Mouse (Mus musculus): ENCODE results near the gene Zfp526. TPM values are rescaled to one million over a fixed set of nuclear protein-coding genes. Genes with fewer than 3 reads are reported as not detected.

Zfp526 gene
- total RNA-seq, 2 experiments from 2014 or later, result 9.9 to 10.2 TPM

- no peak for DNase-seq
Observed at GRCm38 (mm10) chr7:25210482-25210881, 10.7 kb upstream of the Zfp526 start.

GRCm38 (mm10) chr7:25213099-25213498, 8.1 kb upstream of the Zfp526 start:
- DNase-seq, result no peak

GRCm38 (mm10) chr7:25214172-25214571, 7.1 kb upstream of the Zfp526 start:
- no peak for DNase-seq

- no peak for DNase-seq
Observed at GRCm38 (mm10) chr7:25217653-25218395, 3.4 kb upstream of the Zfp526 start.

- DNase-seq, result peak; percentile 61
Observed at GRCm38 (mm10) chr7:25218705-25219415, 2.4 kb upstream of the Zfp526 start.

DNA sequence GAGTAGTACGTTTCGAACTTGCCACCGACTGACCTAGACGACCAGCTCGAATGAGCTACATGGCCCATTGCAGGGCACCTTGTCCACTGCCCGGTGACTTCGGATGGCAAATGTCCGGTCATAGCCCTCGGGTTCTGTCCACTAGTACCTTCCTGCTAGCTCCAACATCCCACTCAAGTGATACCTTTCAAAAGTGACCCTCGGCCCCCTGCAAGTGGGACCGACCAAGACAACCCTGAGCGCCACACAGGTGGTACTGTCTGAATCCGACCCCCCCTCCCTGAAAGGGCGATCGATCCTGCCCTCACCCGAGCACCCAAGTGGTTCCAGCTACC, 1.8 kb upstream of the Zfp526 start:
- DNase-seq, result no peak

DNA sequence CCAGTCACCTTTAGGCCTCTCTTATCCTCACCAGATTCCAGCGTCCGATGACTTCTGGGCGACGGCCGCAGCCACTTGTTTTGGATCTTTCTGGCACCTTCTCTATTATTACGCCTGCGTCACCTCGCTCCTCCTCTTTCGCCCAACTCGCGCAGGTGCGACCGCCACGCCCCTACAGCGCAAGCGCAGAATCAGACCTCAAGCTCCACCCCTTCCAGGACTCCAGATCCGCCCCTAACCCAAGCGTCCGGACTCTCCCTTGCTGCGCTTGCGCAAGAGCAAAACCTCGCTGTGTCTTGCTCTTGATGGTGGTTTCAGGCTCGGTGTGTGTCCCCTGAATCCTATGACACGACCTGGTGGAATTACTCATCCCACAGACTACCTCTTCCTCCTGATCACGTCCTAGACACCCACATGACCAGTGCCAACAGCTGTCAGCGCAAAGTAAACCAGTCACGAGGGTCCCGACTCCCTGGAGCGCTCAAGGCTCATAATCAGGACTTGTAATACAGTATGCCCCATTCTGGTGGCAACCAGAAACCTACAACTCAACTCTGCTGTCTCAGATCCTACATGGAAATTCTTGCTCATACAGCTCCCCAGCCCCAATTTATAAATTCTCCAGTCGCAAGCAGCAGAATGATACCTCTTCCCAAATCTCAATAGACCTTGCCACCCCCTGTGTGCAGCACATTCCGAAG, 1.3 kb upstream of the Zfp526 start:
- peak; percentile 95 for DNase-seq

DNA sequence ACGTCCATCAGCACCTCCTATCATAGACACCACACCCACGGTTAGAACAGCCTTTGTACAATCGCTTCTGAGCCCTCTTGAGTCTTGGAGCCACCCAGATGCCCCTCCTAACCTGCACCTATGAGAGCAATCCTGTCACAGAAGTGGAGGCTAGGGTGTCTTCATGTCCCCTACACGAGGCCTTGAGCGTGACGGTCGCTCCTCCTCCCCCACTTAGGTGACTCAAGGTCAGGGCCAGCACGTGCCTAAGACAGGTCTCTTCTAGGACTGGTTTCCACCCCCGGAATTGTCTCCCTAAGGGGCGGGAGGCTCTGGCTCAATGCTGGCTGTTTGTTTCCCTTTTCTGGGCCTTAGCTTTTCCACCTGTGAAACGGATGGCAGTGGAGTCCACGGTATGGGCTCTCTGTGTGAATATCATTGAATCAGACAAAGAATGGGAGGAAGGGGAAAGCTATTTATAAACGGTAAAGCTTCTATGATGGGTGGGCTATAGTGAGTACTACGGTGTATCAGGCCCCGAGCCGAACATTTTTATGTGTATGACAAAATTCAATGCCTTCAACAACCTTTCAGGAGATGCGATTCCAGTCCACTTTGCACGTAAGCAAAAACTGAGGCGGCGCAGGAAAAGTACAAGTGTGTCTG, 646 bp upstream of the Zfp526 start, which contains the start of gene Dedd2:
TSS of gene Dedd2 (minus strand) at position 159 of the 645 bp plus-strand sequence.
- DNase-seq, result peak; percentile 37

- no peak for DNase-seq
Observed at GRCm38 (mm10) chr7:25222275-25222967, 1.2 kb downstream of the Zfp526 start.

DNA sequence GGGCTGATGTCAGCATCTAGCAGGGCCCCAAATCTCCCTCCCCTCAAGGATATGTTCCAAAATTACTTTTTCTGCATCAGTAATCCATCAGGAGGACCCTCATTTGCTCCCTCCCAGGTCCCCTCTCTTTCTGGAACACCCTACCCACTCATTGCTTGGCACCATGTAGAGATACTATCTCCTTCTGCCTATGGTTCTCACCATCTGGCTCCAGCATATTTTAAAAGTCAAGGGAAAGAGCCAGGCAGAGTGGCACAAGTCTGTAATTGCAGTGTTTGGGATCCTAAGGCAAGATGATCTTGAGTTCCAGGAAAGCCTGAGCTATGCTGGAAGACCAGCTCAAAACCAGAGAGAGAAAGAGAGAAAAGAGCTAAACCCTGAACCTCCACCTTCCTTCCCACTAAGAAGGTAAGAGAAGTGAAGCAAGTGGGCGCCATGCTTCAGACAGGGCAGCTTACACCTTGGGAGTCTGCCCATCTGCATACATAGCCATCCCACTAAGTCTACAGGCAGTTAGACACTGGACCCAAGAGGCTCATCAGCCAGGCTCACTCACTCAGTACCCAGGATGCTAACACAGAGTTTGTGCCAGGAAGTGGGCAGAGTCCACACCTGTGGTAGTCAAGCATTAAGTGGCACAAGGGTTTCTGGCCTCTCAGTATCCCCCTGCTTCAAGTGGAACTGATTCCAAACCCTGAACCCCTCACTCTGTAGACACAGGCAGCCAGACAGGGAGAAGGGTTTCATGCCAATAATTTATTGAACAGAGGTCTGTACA, 6.5 kb downstream of the Zfp526 start:
- DNase-seq, result no peak

GRCm38 (mm10) chr7:25230690-25231285, 9.6 kb downstream of the Zfp526 start:
- no peak for DNase-seq

DNA sequence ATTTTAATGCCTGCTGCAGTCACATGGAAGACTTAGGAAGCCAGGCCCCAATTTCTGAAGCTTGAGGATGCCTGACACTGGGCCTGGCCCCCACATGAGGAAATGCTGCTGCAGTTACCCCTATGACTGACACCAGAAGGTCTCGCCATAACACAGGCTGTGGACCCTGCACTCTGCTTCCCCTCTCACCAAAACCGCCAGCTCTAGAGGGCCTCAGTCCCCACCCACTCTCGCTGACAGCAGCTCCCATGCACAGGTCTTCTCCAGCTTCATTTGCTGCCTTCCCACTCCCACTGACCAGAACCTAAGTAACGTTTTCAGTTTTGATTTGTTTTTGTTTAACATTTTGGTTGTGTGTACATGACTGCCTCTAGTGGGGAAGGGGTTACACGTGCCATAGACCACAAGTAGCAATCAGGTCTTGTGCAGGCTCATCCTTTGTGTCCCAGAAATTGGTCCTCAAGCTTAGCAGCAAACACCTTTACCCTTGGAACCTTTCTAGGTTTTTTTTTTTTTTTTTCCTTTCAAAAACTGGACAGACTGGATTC, 10.9 kb downstream of the Zfp526 start:
- no peak for DNase-seq

DNA sequence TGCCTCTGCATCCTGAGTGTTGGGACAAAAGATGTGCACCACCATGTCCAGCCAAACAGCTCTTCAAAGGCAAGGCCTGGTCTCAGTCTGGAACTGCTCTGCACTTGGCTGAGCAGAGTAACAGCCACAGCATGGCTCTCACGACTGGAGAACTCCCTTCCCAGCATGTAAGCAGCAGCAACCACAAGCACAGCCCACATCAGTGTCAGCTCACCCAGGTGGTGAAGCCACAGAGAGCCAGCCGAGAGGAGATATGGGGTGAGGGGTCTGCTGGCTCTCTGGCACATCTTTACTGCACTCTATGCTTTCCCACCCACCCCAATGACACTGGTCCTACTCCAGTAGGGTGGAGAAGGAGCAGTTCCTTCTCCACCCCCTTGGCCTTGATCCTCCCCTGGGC, 11.8 kb downstream of the Zfp526 start:
- no peak for DNase-seq

DNA sequence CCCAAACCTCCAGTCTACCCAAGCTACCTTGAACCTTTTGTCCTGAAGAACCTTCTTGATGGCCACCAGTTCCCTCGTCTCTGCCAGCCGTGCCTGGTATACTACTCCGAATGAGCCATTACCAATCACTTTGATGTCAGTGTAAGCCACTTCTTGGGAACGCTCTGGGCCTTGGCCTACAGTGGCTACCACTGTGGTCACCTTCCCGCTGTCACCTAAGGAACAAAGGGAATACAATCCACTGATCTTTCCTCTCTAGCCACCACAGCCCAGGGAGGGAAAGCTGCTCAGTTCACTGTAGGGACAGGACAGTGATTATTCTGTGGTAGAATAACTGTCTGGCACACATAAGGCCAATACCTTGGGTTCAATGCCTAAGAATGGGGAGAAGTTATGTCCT, 14.3 kb downstream of the Zfp526 start:
- no peak for DNase-seq

DNA sequence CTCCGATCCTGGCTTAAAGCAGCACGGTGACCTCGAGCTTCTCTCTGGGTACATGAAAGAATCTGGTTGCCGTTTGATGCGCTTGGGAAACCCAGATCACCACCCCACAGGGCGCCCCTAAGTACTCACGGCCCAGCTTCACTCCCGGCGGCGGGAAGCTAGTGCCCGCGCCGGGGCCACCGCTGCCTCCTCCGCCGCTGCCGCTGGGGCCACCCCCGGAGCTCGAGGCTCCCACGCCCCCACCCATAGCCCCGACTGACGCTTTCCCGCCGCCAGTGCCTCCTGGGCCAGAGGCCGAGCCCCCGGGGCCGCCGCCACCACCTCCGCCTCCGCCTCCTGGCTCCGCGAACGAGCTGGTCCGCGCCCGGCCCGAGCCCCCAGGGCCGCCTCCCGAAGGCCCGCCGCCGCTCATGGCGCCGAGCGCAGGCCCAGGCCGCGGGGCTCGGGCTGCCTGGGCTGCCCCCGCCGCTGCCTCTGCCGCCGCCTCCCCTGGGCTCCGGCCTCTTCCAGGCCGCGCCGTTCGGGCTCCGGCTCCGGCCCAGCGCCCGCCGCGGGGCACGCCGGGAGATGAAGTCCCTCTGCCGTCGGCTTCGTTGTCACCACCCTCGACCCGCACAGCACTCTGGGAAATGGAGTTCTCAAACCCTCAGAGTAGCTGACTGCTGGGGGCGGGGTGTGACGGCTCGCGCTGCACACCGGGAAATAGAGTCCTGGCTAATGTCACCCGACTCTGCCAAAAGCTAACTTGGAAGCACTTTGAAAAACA, 16.2 kb downstream of the Zfp526 start, which contains the start of gene Gsk3a:
TSS of gene Gsk3a (minus strand) at position 603 of the 766 bp plus-strand sequence.
- peak; percentile 98 for DNase-seq

DNA sequence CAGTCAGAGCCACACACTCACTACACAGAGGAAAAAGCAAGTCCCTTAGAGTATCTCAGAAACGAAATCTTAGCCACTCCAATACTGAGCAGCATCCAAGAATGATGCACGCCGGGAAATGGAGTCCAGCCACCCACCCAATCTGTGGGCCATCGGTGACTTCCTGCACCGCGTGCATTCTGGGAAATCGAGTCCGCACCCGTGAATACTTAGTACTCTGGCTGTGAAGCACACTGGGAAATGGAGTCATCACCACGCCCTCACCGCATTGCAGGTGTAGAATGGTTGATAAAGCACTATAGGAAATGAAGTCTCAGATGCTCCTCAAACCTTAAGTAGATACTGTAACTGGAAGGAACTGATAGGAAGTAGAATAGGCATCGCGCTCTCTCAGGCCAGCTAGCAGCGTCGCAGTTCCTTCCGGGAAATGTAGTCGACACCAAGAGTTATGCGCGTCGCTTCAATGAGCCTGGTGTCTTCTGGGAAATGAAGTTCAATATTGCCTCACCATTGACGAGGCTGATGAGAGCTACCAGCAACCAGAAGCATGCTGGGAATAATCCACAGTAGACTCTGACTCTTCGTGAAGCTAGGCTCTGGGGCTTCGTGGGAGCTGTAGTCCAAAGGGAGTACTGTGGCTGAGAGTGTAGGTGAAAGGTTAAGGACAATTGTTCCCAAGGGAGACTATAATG, 16.9 kb downstream of the Zfp526 start:
- DNase-seq, result peak; percentile 90

DNA sequence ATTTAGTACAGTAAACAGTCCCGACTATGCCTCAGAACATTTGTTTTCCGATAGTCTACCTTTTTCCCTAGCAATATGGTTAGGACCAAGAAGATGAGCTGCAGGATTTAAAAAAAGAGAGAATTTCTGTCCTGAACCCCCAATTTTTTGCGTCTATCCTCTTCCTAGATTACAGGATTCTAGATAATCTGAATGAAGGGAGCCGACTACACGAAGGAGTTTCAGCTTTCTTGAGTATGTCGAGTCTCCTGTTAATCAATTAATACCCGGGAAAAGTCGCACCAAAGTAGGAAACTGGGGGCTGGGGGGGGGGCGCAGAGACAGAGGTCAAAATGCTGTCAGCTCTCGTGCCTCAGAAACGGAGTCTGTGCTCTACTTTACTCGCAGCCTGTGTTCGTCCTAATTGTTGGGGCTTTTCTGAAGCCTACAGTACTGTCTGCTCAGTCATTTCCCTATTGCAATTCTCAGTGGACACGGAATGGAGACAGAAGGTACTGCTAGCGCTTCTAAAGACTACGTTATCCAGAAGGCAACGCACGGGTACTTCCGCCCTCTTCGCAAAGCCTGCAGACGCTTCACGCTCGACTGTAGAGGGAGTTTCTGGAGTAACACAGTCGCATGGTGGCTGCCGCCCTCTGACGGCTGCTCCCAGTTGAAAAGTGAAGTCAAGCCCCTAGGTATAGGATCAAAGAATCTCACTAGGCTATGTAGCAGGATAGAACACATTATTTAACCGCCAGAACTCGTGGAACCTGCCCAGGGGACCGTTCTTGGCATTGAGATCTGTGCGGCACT, 17.8 kb downstream of the Zfp526 start:
- DNase-seq, result peak; percentile 87

- peak; percentile 12 for DNase-seq
Observed at GRCm38 (mm10) chr7:25240631-25241030, 19.4 kb downstream of the Zfp526 start.

Data from heart, postnatal 4 days (tissue).